Mouse (Mus musculus): ENCODE data around the gene Napsa. TPM values are rescaled to one million over a fixed set of nuclear protein-coding genes. Genes with fewer than 3 reads are reported as not detected.
A peak's percentile ranks its signal among the peaks of the same experiment; 100 is the strongest.

Gene Napsa
- polyA plus RNA-seq, 1 experiment, result 4,402 TPM

GRCm38 (mm10) chr7:44603186-44603855 is 31.1 kb downstream of the Napsa start:
- Histone ChIP-seq H3K4me1 (ENCODE audit: control insufficient read depth, insufficient read depth, low read length) (no peaks in the 10 kb centered on the region), H3K4me3 (ENCODE audit: insufficient read depth, low read depth, low read length) (no peak overlapping the region), H3K27ac (ENCODE audit: insufficient read depth, low read depth, low read length) (no peak overlapping the region), H3K27me3 (replicated peaks; ENCODE audit: control insufficient read depth, insufficient read depth, low read length) (no peaks in the 10 kb centered on the region), H3K36me3 (ENCODE audit: control insufficient read depth, insufficient read depth, low read length) (no peaks in the 10 kb centered on the region)
- DNase-seq, result no peak
- no peak for TF ChIP-seq POLR2A (IDR thresholded peaks at IDR 0.05; ENCODE audit: low read depth, low read length)
- no peak for TF ChIP-seq CTCF (conservative IDR thresholded peaks at IDR 0.05; ENCODE audit: insufficient read depth, insufficient read length, low read depth, low read length)
- WGBS, result 5% methylated on average over 20 of the region's 20 CpGs

GRCm38 (mm10) chr7:44604139-44604606 is 32.0 kb downstream of the Napsa start:
- TF ChIP-seq CTCF (conservative IDR thresholded peaks at IDR 0.05; ENCODE audit: insufficient read depth, insufficient read length, low read depth, low read length), result 0 out of 2 replicates have a peak, but pooled peaks have one; percentile 13
- no peak for TF ChIP-seq POLR2A (IDR thresholded peaks at IDR 0.05; ENCODE audit: low read depth, low read length)
- no peak overlapping the region for H3K4me3 ChIP-seq (ENCODE audit: insufficient read depth, low read depth, low read length)
- peak; percentile 30 for DNase-seq
- 2% methylated on average over 25 of the region's 25 CpGs for WGBS
- H3K36me3 ChIP-seq (ENCODE audit: control insufficient read depth, insufficient read depth, low read length), result no peaks in the 10 kb centered on the region
- H3K27ac ChIP-seq (ENCODE audit: insufficient read depth, low read depth, low read length), result no peak overlapping the region
- H3K27me3 ChIP-seq (replicated peaks; ENCODE audit: control insufficient read depth, insufficient read depth, low read length), result no peaks in the 10 kb centered on the region
- H3K4me1 ChIP-seq (ENCODE audit: control insufficient read depth, insufficient read depth, low read length), result no peaks in the 10 kb centered on the region

DNA sequence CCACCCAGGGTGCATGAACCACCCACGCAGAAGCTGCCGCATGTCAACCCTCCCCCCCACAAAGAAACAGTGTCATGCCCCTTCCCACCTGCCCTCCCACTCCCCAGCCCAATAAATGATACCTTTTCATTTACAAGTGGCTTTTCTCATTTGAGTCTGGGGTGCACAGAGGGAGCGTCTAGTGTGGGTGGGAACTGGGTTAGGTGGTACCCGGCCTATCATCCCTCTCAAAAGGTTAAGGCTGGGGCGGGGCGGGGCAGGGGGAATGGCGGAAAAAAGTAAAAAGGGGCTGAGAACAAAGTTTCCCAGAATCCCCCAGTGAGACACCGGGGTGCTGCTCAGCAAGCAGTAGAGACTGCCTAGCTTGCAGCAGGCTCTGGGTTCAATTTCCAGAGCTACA is 32.4 kb downstream of the Napsa start:
- Histone ChIP-seq H3K4me3 (ENCODE audit: insufficient read depth, low read depth, low read length) (no peak overlapping the region), H3K4me1 (ENCODE audit: control insufficient read depth, insufficient read depth, low read length) (no peaks in the 10 kb centered on the region), H3K27me3 (replicated peaks; ENCODE audit: control insufficient read depth, insufficient read depth, low read length) (no peaks in the 10 kb centered on the region), H3K27ac (ENCODE audit: insufficient read depth, low read depth, low read length) (no peak overlapping the region), H3K36me3 (ENCODE audit: control insufficient read depth, insufficient read depth, low read length) (no peaks in the 10 kb centered on the region)
- no peak for DNase-seq
- WGBS, result 7% methylated on average over 8 of the region's 8 CpGs
- TF ChIP-seq CTCF (conservative IDR thresholded peaks at IDR 0.05; ENCODE audit: insufficient read depth, insufficient read length, low read depth, low read length), result no peak

- Histone ChIP-seq H3K27me3 (replicated peaks; ENCODE audit: control insufficient read depth, insufficient read depth, low read length) (no peaks in the 10 kb centered on the region), H3K27ac (ENCODE audit: insufficient read depth, low read depth, low read length) (no peak overlapping the region), H3K36me3 (ENCODE audit: control insufficient read depth, insufficient read depth, low read length) (no peaks in the 10 kb centered on the region), H3K4me3 (ENCODE audit: insufficient read depth, low read depth, low read length) (no peak overlapping the region), H3K4me1 (ENCODE audit: control insufficient read depth, insufficient read depth, low read length) (no peaks in the 10 kb centered on the region)
- TF ChIP-seq POLR2A (IDR thresholded peaks at IDR 0.05; ENCODE audit: low read depth, low read length) (no peak), CTCF (conservative IDR thresholded peaks at IDR 0.05; ENCODE audit: insufficient read depth, insufficient read length, low read depth, low read length) (no peak)
- WGBS, result 39% methylated on average over 7 of the region's 7 CpGs
- no peak for DNase-seq
Observed at GRCm38 (mm10) chr7:44605436-44605835, 33.3 kb downstream of the Napsa start.

GRCm38 (mm10) chr7:44606171-44606901 is 34.2 kb downstream of the Napsa start:
- no peak overlapping the region for H3K4me3 ChIP-seq (ENCODE audit: insufficient read depth, low read depth, low read length)
- no peak overlapping the region for H3K27ac ChIP-seq (ENCODE audit: insufficient read depth, low read depth, low read length)
- no peak for TF ChIP-seq POLR2A (IDR thresholded peaks at IDR 0.05; ENCODE audit: low read depth, low read length)
- no peak for TF ChIP-seq CTCF (conservative IDR thresholded peaks at IDR 0.05; ENCODE audit: insufficient read depth, insufficient read length, low read depth, low read length)
- 7% methylated on average over 29 of the region's 29 CpGs for WGBS
- H3K4me1 ChIP-seq (ENCODE audit: control insufficient read depth, insufficient read depth, low read length), result no peaks in the 10 kb centered on the region
- no peaks in the 10 kb centered on the region for H3K27me3 ChIP-seq (replicated peaks; ENCODE audit: control insufficient read depth, insufficient read depth, low read length)
- no peaks in the 10 kb centered on the region for H3K36me3 ChIP-seq (ENCODE audit: control insufficient read depth, insufficient read depth, low read length)
- DNase-seq, result peak; percentile 58

DNA sequence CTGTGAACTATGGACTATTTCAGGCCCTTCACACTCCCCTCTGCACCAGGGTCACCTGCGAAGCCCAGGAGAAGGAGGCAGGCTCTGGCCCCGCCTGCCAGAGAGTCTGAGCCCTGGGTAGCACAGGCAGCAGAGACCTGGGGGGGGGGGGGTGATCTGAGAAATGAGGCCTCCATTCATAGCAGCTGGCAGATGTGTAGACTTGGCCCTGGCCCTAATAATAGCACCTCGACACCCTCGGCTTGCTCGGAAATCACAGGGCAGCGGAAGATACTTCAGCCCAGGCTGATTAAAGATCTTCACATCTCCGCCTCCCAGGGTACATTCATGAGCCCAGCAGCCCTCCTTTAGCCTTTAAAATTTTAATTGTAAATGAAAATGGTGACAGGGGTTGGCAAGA is 40.0 kb downstream of the Napsa start:
- H3K4me1 ChIP-seq (ENCODE audit: control insufficient read depth, insufficient read depth, low read length), result no peaks in the 10 kb centered on the region
- TF ChIP-seq POLR2A (IDR thresholded peaks at IDR 0.05; ENCODE audit: low read depth, low read length), result no peak
- TF ChIP-seq CTCF (conservative IDR thresholded peaks at IDR 0.05; ENCODE audit: insufficient read depth, insufficient read length, low read depth, low read length), result no peak
- H3K36me3 ChIP-seq (ENCODE audit: control insufficient read depth, insufficient read depth, low read length), result no peaks in the 10 kb centered on the region
- no peaks in the 10 kb centered on the region for H3K27me3 ChIP-seq (replicated peaks; ENCODE audit: control insufficient read depth, insufficient read depth, low read length)
- no peak overlapping the region for H3K4me3 ChIP-seq (ENCODE audit: insufficient read depth, low read depth, low read length)
- 75% methylated on average over 7 of the region's 7 CpGs for WGBS
- no peak for DNase-seq
- no peak overlapping the region for H3K27ac ChIP-seq (ENCODE audit: insufficient read depth, low read depth, low read length)

GRCm38 (mm10) chr7:44614041-44614688 is 42.0 kb downstream of the Napsa start:
- TF ChIP-seq CTCF (conservative IDR thresholded peaks at IDR 0.05; ENCODE audit: insufficient read depth, insufficient read length, low read depth, low read length) (no peak), POLR2A (IDR thresholded peaks at IDR 0.05; ENCODE audit: low read depth, low read length) (no peak)
- 23% methylated on average over 20 of the region's 20 CpGs for WGBS
- no peaks in the 10 kb centered on the region for H3K27me3 ChIP-seq (replicated peaks; ENCODE audit: control insufficient read depth, insufficient read depth, low read length)
- no peaks in the 10 kb centered on the region for H3K4me1 ChIP-seq (ENCODE audit: control insufficient read depth, insufficient read depth, low read length)
- H3K36me3 ChIP-seq (ENCODE audit: control insufficient read depth, insufficient read depth, low read length), result no peaks in the 10 kb centered on the region
- H3K27ac ChIP-seq (ENCODE audit: insufficient read depth, low read depth, low read length), result no peak overlapping the region
- H3K4me3 ChIP-seq (ENCODE audit: insufficient read depth, low read depth, low read length), result no peak overlapping the region
- DNase-seq, result no peak
